27 mouse cellular contexts compared by ENCODE assay signal in the genomic region with DNA sequence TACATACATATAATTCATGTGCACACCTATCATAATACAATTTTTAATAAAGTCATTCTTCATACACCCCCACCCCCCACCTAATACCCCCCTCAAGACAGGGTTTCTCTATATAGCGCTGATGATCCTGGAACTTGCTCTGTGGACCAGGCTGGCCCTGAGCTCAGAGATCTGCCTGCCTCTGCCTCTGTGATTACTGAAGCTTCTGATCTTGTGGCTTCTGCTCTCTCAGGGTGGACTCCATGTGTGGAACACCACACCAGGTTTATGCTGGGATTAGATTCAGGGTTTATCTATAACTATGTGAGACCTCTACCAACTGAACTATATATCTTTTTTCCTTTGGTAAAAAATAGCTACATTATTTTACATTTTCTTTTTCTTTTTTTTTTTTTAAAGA.
"Had no signal": no experiment of that assay in that cellular context is flagged by ENCODE, and none has a peak within 500 bp of the region (broad histone marks: within the 10 kb centered on the region; RNA-seq: fewer than 3 reads in every experiment).

No protein-coding gene starts in this region.

- H3K4me3 ChIP-seq: embryonic facial prominence, embryonic 10.5 days; embryonic facial prominence, embryonic 12.5 days; embryonic facial prominence, embryonic 13.5 days; embryonic facial prominence, embryonic 15.5 days; erythroblast, embryonic 14.5 days; forebrain, embryonic 10.5 days; forebrain, embryonic 12.5 days; forebrain, embryonic 15.5 days; gastrocnemius, adult 2 months; heart, adult 2 months had no signal

- ATAC-seq: forebrain, embryonic 14.5 days; forebrain, embryonic 15.5 days; forebrain, embryonic 16.5 days had no signal

- H3K4me1 ChIP-seq: embryonic facial prominence, embryonic 10.5 days; embryonic facial prominence, embryonic 12.5 days; embryonic facial prominence, embryonic 13.5 days; embryonic facial prominence, embryonic 15.5 days; forebrain, embryonic 10.5 days; forebrain, embryonic 12.5 days; forebrain, embryonic 15.5 days had no signal

- H3K9me3 ChIP-seq: embryonic facial prominence, embryonic 10.5 days; embryonic facial prominence, embryonic 12.5 days; embryonic facial prominence, embryonic 13.5 days; embryonic facial prominence, embryonic 15.5 days; forebrain, embryonic 10.5 days; forebrain, embryonic 12.5 days; forebrain, embryonic 15.5 days had no signal

- H3K27me3 ChIP-seq: embryonic facial prominence, embryonic 12.5 days; embryonic facial prominence, embryonic 13.5 days; embryonic facial prominence, embryonic 15.5 days; forebrain, embryonic 12.5 days; forebrain, embryonic 15.5 days had no signal

- DNase-seq: cerebellum, adult 18-20 months; cerebellum, adult 2 months; cerebellum, adult 8-10 months; cerebellum, adult 9-10 months; cerebellum, adult 9-11 months; cerebellum, postnatal 10 days; cerebellum, postnatal 14 days; cerebellum, postnatal 25 days; cerebellum, postnatal 36 days; embryo, embryonic 11 days; gastrocnemius, adult 2 months; gastrocnemius, postnatal 10 days; gastrocnemius, postnatal 14 days; gastrocnemius, postnatal 25 days; gastrocnemius, postnatal 36 days; heart, adult 18-20 months; heart, adult 2 months had no signal

- H3K4me2 ChIP-seq: embryonic facial prominence, embryonic 12.5 days; embryonic facial prominence, embryonic 13.5 days; embryonic facial prominence, embryonic 15.5 days; forebrain, embryonic 12.5 days; forebrain, embryonic 15.5 days had no signal

- H3K27ac ChIP-seq: embryonic facial prominence, embryonic 10.5 days; embryonic facial prominence, embryonic 12.5 days; embryonic facial prominence, embryonic 13.5 days; embryonic facial prominence, embryonic 15.5 days; forebrain, embryonic 10.5 days; forebrain, embryonic 12.5 days; forebrain, embryonic 15.5 days; gastrocnemius, adult 2 months; heart, adult 2 months had no signal

- H3K9ac ChIP-seq: embryonic facial prominence, embryonic 12.5 days; embryonic facial prominence, embryonic 13.5 days; embryonic facial prominence, embryonic 15.5 days; forebrain, embryonic 12.5 days; forebrain, embryonic 15.5 days had no signal
